Mouse (Mus musculus): ENCODE results near the gene Ppp1r36. TPM values are rescaled to one million over a fixed set of nuclear protein-coding genes. Genes with fewer than 3 reads are reported as not detected.

Gene Ppp1r36
- polyA plus RNA-seq, 1 experiment from 2014 or later, result 7.5 TPM

DNA sequence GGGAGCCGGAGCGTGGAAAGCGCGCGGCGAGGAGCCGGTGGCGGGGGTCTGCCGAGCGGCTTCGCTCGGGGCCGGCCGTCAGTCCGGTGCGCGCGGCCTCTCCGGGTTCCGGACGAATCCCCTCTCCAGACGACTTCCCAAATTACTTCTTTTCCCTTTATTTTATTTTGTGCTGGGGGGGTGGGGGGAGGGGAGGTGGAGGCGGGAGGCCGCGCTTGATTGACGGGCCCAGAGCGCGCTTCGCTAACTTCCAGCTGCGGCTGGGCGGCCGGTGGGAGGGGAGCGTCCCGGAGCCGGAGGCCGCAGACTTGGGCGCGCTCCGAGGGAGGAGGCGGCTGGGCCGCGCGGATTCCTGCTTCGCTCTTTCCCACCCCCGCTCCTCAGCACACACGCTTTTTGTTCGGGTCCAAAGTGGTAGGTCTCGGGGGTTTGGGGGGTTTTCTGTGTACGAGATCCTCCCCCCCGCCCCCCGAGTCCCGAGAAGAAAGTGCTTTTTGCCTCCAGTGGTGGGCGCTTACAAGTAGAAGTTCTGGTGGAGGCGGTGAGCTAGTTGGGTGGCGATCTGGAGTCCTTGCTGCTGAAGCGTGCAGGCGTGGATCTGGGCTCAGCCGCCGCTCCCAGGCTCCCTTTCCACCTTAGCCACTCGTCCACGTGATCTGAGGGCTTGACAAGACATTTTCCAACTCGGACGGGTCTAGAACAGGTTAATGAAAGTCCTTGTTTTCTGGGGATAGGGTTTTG lies 46.3 kb upstream of the Ppp1r36 start:
- H3K36me3 ChIP-seq (ENCODE audit: insufficient read depth, low read length), result no peaks in the 10 kb centered on the region
- DNase-seq (ENCODE audit: low spot score), result peak; percentile 90
- peak overlapping the region; percentile 71 for H3K4me2 ChIP-seq (ENCODE audit: low read length)
- H3K27ac ChIP-seq, result peak overlapping the region; percentile 100
- peak overlapping the region; percentile 99 for H3K9ac ChIP-seq (ENCODE audit: low read depth, low read length)
- H3K27me3 ChIP-seq (ENCODE audit: insufficient read depth, low read length), result no peaks in the 10 kb centered on the region
- peak; percentile 63 for ATAC-seq (replicated peaks; ENCODE audit: low FRiP score, low read depth)
- peak overlapping the region; percentile 95 for H3K4me3 ChIP-seq (replicated peaks; ENCODE audit: low read depth, low read length)
- WGBS, result under 1% methylated on average over 61 of the region's 63 CpGs
- no peak for TF ChIP-seq CTCF (IDR thresholded peaks at IDR 0.05; ENCODE audit: low read depth)
- peaks cover 24% of the 10 kb centered on the region for H3K4me1 ChIP-seq (replicated peaks; ENCODE audit: insufficient read depth, low read length)
- H3K9me3 ChIP-seq (replicated peaks; ENCODE audit: low read length), result no peaks in the 10 kb centered on the region

DNA sequence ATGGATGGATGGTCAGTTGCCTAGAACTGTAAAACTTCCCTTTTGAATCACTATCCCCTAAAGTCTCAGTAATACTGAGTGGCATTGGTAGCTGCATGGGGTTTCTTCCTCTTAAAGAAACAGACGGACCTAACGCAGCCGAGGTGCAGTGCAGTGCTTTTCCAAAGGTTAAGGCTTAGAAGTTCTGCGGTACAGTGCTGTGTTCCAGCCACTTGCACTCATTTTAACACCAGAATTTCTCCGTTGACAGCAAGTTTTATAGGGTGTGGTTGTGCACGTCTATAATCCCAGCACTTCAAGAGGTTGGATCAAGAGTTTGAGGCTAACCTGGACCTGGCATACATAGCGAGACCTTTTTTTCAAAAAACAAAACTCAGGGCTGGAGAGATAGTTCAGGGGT lies 45.3 kb upstream of the Ppp1r36 start:
- Histone ChIP-seq H3K9me3 (replicated peaks; ENCODE audit: low read length) (no peaks in the 10 kb centered on the region), H3K4me1 (replicated peaks; ENCODE audit: insufficient read depth, low read length) (peaks cover 23% of the 10 kb centered on the region)
- ATAC-seq (replicated peaks; ENCODE audit: low FRiP score, low read depth), result no peak

GRCm38 (mm10) chr12:76372881-76373818 lies 44.2 kb upstream of the Ppp1r36 start:
- Histone ChIP-seq H3K9me3 (replicated peaks; ENCODE audit: low read length) (no peaks in the 10 kb centered on the region), H3K9ac (ENCODE audit: low read depth, low read length) (no peak overlapping the region), H3K4me2 (ENCODE audit: low read length) (no peak overlapping the region), H3K27ac (no peak overlapping the region), H3K4me1 (replicated peaks; ENCODE audit: insufficient read depth, low read length) (peaks cover 12% of the 10 kb centered on the region), H3K36me3 (ENCODE audit: insufficient read depth, low read length) (no peaks in the 10 kb centered on the region), H3K27me3 (ENCODE audit: insufficient read depth, low read length) (no peaks in the 10 kb centered on the region), H3K4me3 (replicated peaks; ENCODE audit: low read depth, low read length) (no peak overlapping the region)
- DNase-seq (ENCODE audit: low spot score), result no peak
- WGBS, result 81% methylated on average over 5 of the region's 7 CpGs
- no peak for ATAC-seq (replicated peaks; ENCODE audit: low FRiP score, low read depth)
- peak; percentile 19; the same call in 1 of the 2 replicates for TF ChIP-seq CTCF (IDR thresholded peaks at IDR 0.05; ENCODE audit: low read depth)

More for the DNA sequence above, 45.3 kb upstream of the Ppp1r36 start:
- TF ChIP-seq CTCF (IDR thresholded peaks at IDR 0.05; ENCODE audit: low read depth), result no peak
- Histone ChIP-seq H3K4me3 (replicated peaks; ENCODE audit: low read depth, low read length) (peak overlapping the region; percentile 95), H3K27me3 (ENCODE audit: insufficient read depth, low read length) (no peaks in the 10 kb centered on the region), H3K27ac (0 out of 2 replicates have a peak overlapping the region, but pooled peaks have one; percentile 100), H3K9ac (ENCODE audit: low read depth, low read length) (peak overlapping the region; percentile 99), H3K4me2 (ENCODE audit: low read length) (peak overlapping the region; percentile 71), H3K36me3 (ENCODE audit: insufficient read depth, low read length) (no peaks in the 10 kb centered on the region)
- no peak for DNase-seq (ENCODE audit: low spot score)
- WGBS, result 33% methylated on average over 7 of the region's 7 CpGs

GRCm38 (mm10) chr12:76373991-76374390 lies 43.3 kb upstream of the Ppp1r36 start:
- Histone ChIP-seq H3K36me3 (ENCODE audit: insufficient read depth, low read length) (no peaks in the 10 kb centered on the region), H3K27ac (no peak overlapping the region), H3K4me1 (replicated peaks; ENCODE audit: insufficient read depth, low read length) (peaks cover 12% of the 10 kb centered on the region), H3K9me3 (replicated peaks; ENCODE audit: low read length) (no peaks in the 10 kb centered on the region), H3K27me3 (ENCODE audit: insufficient read depth, low read length) (no peaks in the 10 kb centered on the region), H3K4me2 (ENCODE audit: low read length) (no peak overlapping the region), H3K9ac (ENCODE audit: low read depth, low read length) (no peak overlapping the region), H3K4me3 (replicated peaks; ENCODE audit: low read depth, low read length) (no peak overlapping the region)
- ATAC-seq (replicated peaks; ENCODE audit: low FRiP score, low read depth) (no peak), DNase-seq (ENCODE audit: low spot score) (no peak)
- WGBS, result 65% methylated on average over 6 of the region's 6 CpGs
- no peak for TF ChIP-seq CTCF (IDR thresholded peaks at IDR 0.05; ENCODE audit: low read depth)

- Histone ChIP-seq H3K9ac (ENCODE audit: low read depth, low read length) (no peak overlapping the region), H3K36me3 (ENCODE audit: insufficient read depth, low read length) (no peaks in the 10 kb centered on the region), H3K4me1 (replicated peaks; ENCODE audit: insufficient read depth, low read length) (peaks cover 12% of the 10 kb centered on the region), H3K4me2 (ENCODE audit: low read length) (no peak overlapping the region), H3K4me3 (replicated peaks; ENCODE audit: low read depth, low read length) (no peak overlapping the region), H3K27me3 (ENCODE audit: insufficient read depth, low read length) (no peaks in the 10 kb centered on the region), H3K9me3 (replicated peaks; ENCODE audit: low read length) (no peaks in the 10 kb centered on the region), H3K27ac (no peak overlapping the region)
- 84% methylated on average over 4 of the region's 4 CpGs for WGBS
- ATAC-seq (replicated peaks; ENCODE audit: low FRiP score, low read depth), result no peak
- no peak for TF ChIP-seq CTCF (IDR thresholded peaks at IDR 0.05; ENCODE audit: low read depth)
- DNase-seq (ENCODE audit: low spot score), result no peak
Observed at GRCm38 (mm10) chr12:76374911-76375310, 42.4 kb upstream of the Ppp1r36 start.

DNA sequence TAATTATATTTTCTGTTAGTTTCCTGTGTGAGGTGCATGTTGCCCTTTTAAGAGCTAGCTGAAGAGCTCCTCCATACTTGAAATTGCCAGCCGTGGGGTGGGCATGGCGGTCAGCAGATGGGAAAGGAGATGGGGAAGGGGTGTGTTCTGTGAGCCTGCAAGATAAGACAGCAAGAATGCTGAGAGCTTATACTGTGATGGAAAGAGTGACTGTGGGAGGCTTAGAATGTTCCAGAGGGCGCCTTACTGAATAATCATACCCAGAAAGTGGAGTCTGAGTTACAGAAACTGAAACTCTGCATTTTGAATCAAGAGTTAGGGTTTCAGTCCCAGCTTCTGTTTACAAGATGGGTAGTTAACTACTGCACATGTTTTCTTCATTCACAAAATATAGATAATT lies 41.8 kb upstream of the Ppp1r36 start:
- no peak for TF ChIP-seq CTCF (IDR thresholded peaks at IDR 0.05; ENCODE audit: low read depth)
- Histone ChIP-seq H3K4me3 (replicated peaks; ENCODE audit: low read depth, low read length) (no peak overlapping the region), H3K9me3 (replicated peaks; ENCODE audit: low read length) (no peaks in the 10 kb centered on the region), H3K9ac (ENCODE audit: low read depth, low read length) (no peak overlapping the region), H3K4me2 (ENCODE audit: low read length) (no peak overlapping the region), H3K36me3 (ENCODE audit: insufficient read depth, low read length) (no peaks in the 10 kb centered on the region), H3K4me1 (replicated peaks; ENCODE audit: insufficient read depth, low read length) (peaks cover 12% of the 10 kb centered on the region), H3K27me3 (ENCODE audit: insufficient read depth, low read length) (no peaks in the 10 kb centered on the region), H3K27ac (no peak overlapping the region)
- ATAC-seq (replicated peaks; ENCODE audit: low FRiP score, low read depth) (no peak), DNase-seq (ENCODE audit: low spot score) (no peak)
- 78% methylated on average over 3 of the region's 3 CpGs for WGBS
